Mouse (Mus musculus): ENCODE measurements around the gene Cartpt. TPM values are rescaled to one million over a fixed set of nuclear protein-coding genes. Genes with fewer than 3 reads are reported as not detected.
"Not testable (repeated sequence)": the region's sequence is repeated elsewhere in the genome, so short reads cannot be mapped to it uniquely, and the experiment has no call there.

The Cartpt gene
- total and polyA plus RNA-seq, 3 experiments: not detected

- in situ Hi-C loops (cut with MboI; ENCODE audit: low pct_ligation_motif_present, low pct_unique_long_range_greater_than_20kb, low sequenced_read_pairs): loop anchor here (5.0 kb wide), 1 partner anchor 48 kb away; no protein-coding TSS in a partner anchor
- Histone ChIP-seq H3K36me3 (replicated peaks in 1 of 2; ENCODE audit: control insufficient read depth in 1 of 2, insufficient read depth in 1 of 2, low read length in 1 of 2) (no peaks in the 10 kb centered on the region), H3K4me1 (ENCODE audit: control insufficient read depth in 1 of 2, insufficient read depth in 2 of 2) (peaks cover 2 to 15% of the 10 kb centered on the region in 2 experiments; a peak in 3 of 4 replicates), H3K79me2 (replicated peaks; ENCODE audit: control insufficient read depth, extremely low read depth, insufficient read depth, poor library complexity, severe bottlenecking) (no peaks in the 10 kb centered on the region), H3K27ac (ENCODE audit: insufficient read depth, low read depth) (no peak overlapping the region), H3K9me3 (replicated peaks; ENCODE audit: low read length) (no peaks in the 10 kb centered on the region), H3K27me3 (replicated peaks) (no peaks in the 10 kb centered on the region), H3K4me2 (ENCODE audit: insufficient read depth, low read depth, poor library complexity, severe bottlenecking) (no peak overlapping the region), H3K4me3 (replicated peaks in 1 of 3; ENCODE audit: low read depth in 2 of 3, low read length in 2 of 3, poor library complexity in 1 of 3) (no peak overlapping the region), H3K9ac (ENCODE audit: insufficient read depth, low read depth) (no peak overlapping the region)
- DNase-seq (ENCODE audit: extremely low read depth): no peak
- dilution Hi-C loops (cut with MboI; ENCODE audit: extremely low pct_ligation_motif_present, extremely low pct_unique_long_range_greater_than_20kb, low sequenced_read_pairs): no loop called here
- TF ChIP-seq UBTF (IDR thresholded peaks at IDR 0.05; ENCODE audit: low read depth, low read length) (no peak), CHD2 (IDR thresholded peaks at IDR 0.05; ENCODE audit: low read length) (no peak), ETS1 (conservative IDR thresholded peaks at IDR 0.05; ENCODE audit: low read depth, low read length) (no peak), POLR2AphosphoS2 (IDR thresholded peaks at IDR 0.05; ENCODE audit: low read depth, low read length) (no peak), ZMIZ1 (IDR thresholded peaks at IDR 0.05; ENCODE audit: low read depth, low read length) (no peak), CTCF (conservative IDR thresholded peaks at IDR 0.05 in 1 of 2, IDR thresholded peaks at IDR 0.05 in 1 of 2; ENCODE audit: low read depth in 2 of 2, low read length in 2 of 2) (no peak), USF1 (IDR thresholded peaks at IDR 0.05; ENCODE audit: low read depth, low read length) (no peak), SIN3A (IDR thresholded peaks at IDR 0.05; ENCODE audit: low read length) (no peak), EP300 (IDR thresholded peaks at IDR 0.05; ENCODE audit: low read length) (no peak), E2F4 (IDR thresholded peaks at IDR 0.05; ENCODE audit: insufficient replicate concordance, low read depth, low read length) (no peak), RAD21 (IDR thresholded peaks at IDR 0.05; ENCODE audit: low read depth, low read length) (no peak), JUND (conservative IDR thresholded peaks at IDR 0.05; ENCODE audit: low read depth, low read length) (no peak), POLR2A (IDR thresholded peaks at IDR 0.05; ENCODE audit: low read depth, low read length) (no peak), MYC (IDR thresholded peaks at IDR 0.05; ENCODE audit: low read depth, low read length) (no peak), ZNF384 (IDR thresholded peaks at IDR 0.05; ENCODE audit: low read depth, low read length) (no peak)
These were observed 2.1 kb downstream of the Cartpt start for GRCm38 (mm10) chr13:99898816-99899215.

GRCm38 (mm10) chr13:99885636-99886035 is 15.3 kb downstream of the Cartpt start:
- no peak for DNase-seq (ENCODE audit: extremely low read depth)
- in situ Hi-C loops (cut with MboI; ENCODE audit: low pct_ligation_motif_present, low pct_unique_long_range_greater_than_20kb, low sequenced_read_pairs) (no loop called here), dilution Hi-C loops (cut with MboI; ENCODE audit: extremely low pct_ligation_motif_present, extremely low pct_unique_long_range_greater_than_20kb, low sequenced_read_pairs) (no loop called here)
- H3K27me3 ChIP-seq (replicated peaks): peaks cover 2% of the 10 kb centered on the region
- no peaks in the 10 kb centered on the region for H3K79me2 ChIP-seq (replicated peaks; ENCODE audit: control insufficient read depth, extremely low read depth, insufficient read depth, poor library complexity, severe bottlenecking)
- peak overlapping the region; percentile 10 for H3K4me2 ChIP-seq (ENCODE audit: insufficient read depth, low read depth, poor library complexity, severe bottlenecking)
- H3K27ac ChIP-seq (ENCODE audit: insufficient read depth, low read depth): no peak overlapping the region
- H3K4me3 ChIP-seq (replicated peaks in 1 of 3; ENCODE audit: low read depth in 2 of 3, low read length in 2 of 3, poor library complexity in 1 of 3): no peak overlapping the region
- H3K9ac ChIP-seq (ENCODE audit: insufficient read depth, low read depth): no peak overlapping the region
- no peaks in the 10 kb centered on the region for H3K36me3 ChIP-seq (replicated peaks in 1 of 2; ENCODE audit: control insufficient read depth in 1 of 2, insufficient read depth in 1 of 2, low read length in 1 of 2)
- no peaks in the 10 kb centered on the region for H3K9me3 ChIP-seq (replicated peaks; ENCODE audit: low read length)
- no peak for TF ChIP-seq CTCF (conservative IDR thresholded peaks at IDR 0.05 in 1 of 2, IDR thresholded peaks at IDR 0.05 in 1 of 2; ENCODE audit: low read depth in 2 of 2, low read length in 2 of 2)
- no peak for TF ChIP-seq HCFC1 (IDR thresholded peaks at IDR 0.05; ENCODE audit: low read depth, low read length)
- no peak for TF ChIP-seq NRF1 (IDR thresholded peaks at IDR 0.05; ENCODE audit: low read depth, low read length)
- no peak for TF ChIP-seq NELFE (IDR thresholded peaks at IDR 0.05; ENCODE audit: low read depth, low read length)
- no peak for TF ChIP-seq IRF4 (IDR thresholded peaks at IDR 0.05; ENCODE audit: low read depth, low read length)
- TF ChIP-seq ELF1 (IDR thresholded peaks at IDR 0.05; ENCODE audit: low read depth, low read length): no peak
- TF ChIP-seq UBTF (IDR thresholded peaks at IDR 0.05; ENCODE audit: low read depth, low read length): no peak
- TF ChIP-seq TCF12 (IDR thresholded peaks at IDR 0.05; ENCODE audit: low read depth, low read length): no peak
- no peak for TF ChIP-seq JUND (conservative IDR thresholded peaks at IDR 0.05; ENCODE audit: low read depth, low read length)
- no peak for TF ChIP-seq MAX (IDR thresholded peaks at IDR 0.05; ENCODE audit: low read length)
- no peak for TF ChIP-seq POLR2A (IDR thresholded peaks at IDR 0.05; ENCODE audit: low read depth, low read length)
- no peak for TF ChIP-seq ZMIZ1 (IDR thresholded peaks at IDR 0.05; ENCODE audit: low read depth, low read length)
- no peak for TF ChIP-seq MYC (IDR thresholded peaks at IDR 0.05; ENCODE audit: low read depth, low read length)
- no peak for TF ChIP-seq MEF2A (IDR thresholded peaks at IDR 0.05; ENCODE audit: borderline replicate concordance, low read depth, low read length)
- no peak for TF ChIP-seq TBP (conservative IDR thresholded peaks at IDR 0.05; ENCODE audit: low read depth, low read length)
- TF ChIP-seq RCOR1 (conservative IDR thresholded peaks at IDR 0.05; ENCODE audit: low read depth, low read length): no peak
- TF ChIP-seq MXI1 (IDR thresholded peaks at IDR 0.05; ENCODE audit: low read depth, low read length): no peak
- no peak for TF ChIP-seq JUN (IDR thresholded peaks at IDR 0.05; ENCODE audit: insufficient read depth, low read depth, low read length)
- TF ChIP-seq E2F4 (IDR thresholded peaks at IDR 0.05; ENCODE audit: insufficient replicate concordance, low read depth, low read length): no peak
- peaks cover 3 to 4% of the 10 kb centered on the region in 2 experiments; a peak in 2 of 4 replicates for H3K4me1 ChIP-seq (ENCODE audit: control insufficient read depth in 1 of 2, insufficient read depth in 2 of 2)

- DNase-seq (ENCODE audit: extremely low read depth); dilution Hi-C loops (cut with MboI; ENCODE audit: extremely low pct_ligation_motif_present, extremely low pct_unique_long_range_greater_than_20kb, low sequenced_read_pairs): not testable (repeated sequence)
These were observed 19.1 kb downstream of the Cartpt start for GRCm38 (mm10) chr13:99881774-99882173.

More at GRCm38 (mm10) chr13:99881774-99882173, 19.1 kb downstream of the Cartpt start:
- H3K9me3 ChIP-seq (replicated peaks; ENCODE audit: low read length); H3K4me3 ChIP-seq (replicated peaks in 1 of 3; ENCODE audit: low read depth in 2 of 3, low read length in 2 of 3, poor library complexity in 1 of 3); H3K9ac ChIP-seq (ENCODE audit: insufficient read depth, low read depth); H3K36me3 ChIP-seq (replicated peaks in 1 of 2; ENCODE audit: control insufficient read depth in 1 of 2, insufficient read depth in 1 of 2, low read length in 1 of 2); H3K27me3 ChIP-seq (replicated peaks); in situ Hi-C loops (cut with MboI; ENCODE audit: low pct_ligation_motif_present, low pct_unique_long_range_greater_than_20kb, low sequenced_read_pairs); H3K4me2 ChIP-seq (ENCODE audit: insufficient read depth, low read depth, poor library complexity, severe bottlenecking); H3K79me2 ChIP-seq (replicated peaks; ENCODE audit: control insufficient read depth, extremely low read depth, insufficient read depth, poor library complexity, severe bottlenecking); H3K27ac ChIP-seq (ENCODE audit: insufficient read depth, low read depth); H3K4me1 ChIP-seq (ENCODE audit: control insufficient read depth in 1 of 2, insufficient read depth in 2 of 2): not testable (repeated sequence)
